Mouse (Mus musculus): ENCODE results near the gene Aamdc. TPM values are rescaled to one million over a fixed set of nuclear protein-coding genes. Genes with fewer than 3 reads are reported as not detected.
A peak's percentile ranks its signal among the peaks of the same experiment; 100 is the strongest.

Aamdc gene
- total and polyA plus RNA-seq, 3 experiments, result 16.6 to 20.2 TPM; not detected in 1

- Histone ChIP-seq H3K79me2 (ENCODE audit: control insufficient read depth, insufficient read depth, low read length, poor library complexity) (peaks cover 19% of the 10 kb centered on the region), H3K27ac (ENCODE audit: control insufficient read depth, low read depth, low read length) (no peak overlapping the region), H3K27me3 (ENCODE audit: control insufficient read depth in 1 of 2, insufficient read depth in 2 of 2, low read length in 2 of 2) (no peaks in the 10 kb centered on the region), H3K9ac (ENCODE audit: control insufficient read depth, low read depth, low read length, poor library complexity, severe bottlenecking) (no peak overlapping the region), H3K36me3 (ENCODE audit: control insufficient read depth in 1 of 2, insufficient read depth in 2 of 2, low read length in 2 of 2) (peaks cover 1 to 2% of the 10 kb centered on the region in 2 experiments; a peak in 2 of 4 replicates), H3K4me3 (ENCODE audit: control insufficient read depth in 1 of 2, insufficient read depth in 1 of 2, low read depth in 2 of 2, low read length in 2 of 2) (no peak overlapping the region), H3K4me1 (ENCODE audit: control insufficient read depth in 1 of 2, insufficient read depth in 2 of 2, low read length in 2 of 2) (peaks cover 0 to 3% of the 10 kb centered on the region in 2 experiments; a peak in 1 of 4 replicates), H3K9me3 (replicated peaks; ENCODE audit: insufficient read depth, low read length) (no peaks in the 10 kb centered on the region)
- TF ChIP-seq ETS1 (IDR thresholded peaks at IDR 0.05; ENCODE audit: low read depth, low read length) (no peak), MXI1 (IDR thresholded peaks at IDR 0.05; ENCODE audit: low read depth, low read length) (no peak)
- no peak for DNase-seq (ENCODE audit: low read depth, low spot score)
Observed at GRCm38 (mm10) chr7:97591336-97591735, 12.0 kb upstream of the Aamdc start.

GRCm38 (mm10) chr7:97590488-97590887 is 11.2 kb upstream of the Aamdc start:
- H3K27ac ChIP-seq (ENCODE audit: control insufficient read depth, low read depth, low read length), result no peak overlapping the region
- peaks cover 1 to 6% of the 10 kb centered on the region in 2 experiments; a peak in 3 of 4 replicates for H3K36me3 ChIP-seq (ENCODE audit: control insufficient read depth in 1 of 2, insufficient read depth in 2 of 2, low read length in 2 of 2)

GRCm38 (mm10) chr7:97588506-97588905 is 9.2 kb upstream of the Aamdc start:
- H3K9me3 ChIP-seq (replicated peaks; ENCODE audit: insufficient read depth, low read length), result no peaks in the 10 kb centered on the region
- DNase-seq (ENCODE audit: low read depth, low spot score), result no peak
- peaks cover 1 to 7% of the 10 kb centered on the region in 2 experiments; a peak in 3 of 4 replicates for H3K36me3 ChIP-seq (ENCODE audit: control insufficient read depth in 1 of 2, insufficient read depth in 2 of 2, low read length in 2 of 2)
- TF ChIP-seq RAD21 (IDR thresholded peaks at IDR 0.05; ENCODE audit: low read depth, low read length) (no peak), ZC3H11A (IDR thresholded peaks at IDR 0.05; ENCODE audit: low read depth, low read length) (no peak), ELF1 (IDR thresholded peaks at IDR 0.05; ENCODE audit: low read depth, low read length) (no peak), ZNF384 (IDR thresholded peaks at IDR 0.05; ENCODE audit: low read depth, low read length) (no peak), MEF2A (IDR thresholded peaks at IDR 0.05; ENCODE audit: extremely low read depth, insufficient replicate concordance, low read depth, low read length, poor library complexity, severe bottlenecking) (no peak), NRF1 (IDR thresholded peaks at IDR 0.05; ENCODE audit: insufficient read depth, low read depth, low read length, poor library complexity, severe bottlenecking) (no peak), HCFC1 (IDR thresholded peaks at IDR 0.05; ENCODE audit: low read depth, low read length) (no peak), UBTF (IDR thresholded peaks at IDR 0.05; ENCODE audit: borderline replicate concordance, insufficient read depth, low read depth, low read length) (no peak), CTCF (IDR thresholded peaks at IDR 0.05 in 2 of 3, conservative IDR thresholded peaks at IDR 0.05 in 1 of 3; ENCODE audit: control insufficient read depth in 1 of 3, insufficient read depth in 1 of 3, low read depth in 2 of 3, low read length in 3 of 3, poor library complexity in 1 of 3, severe bottlenecking in 1 of 3) (no peak), USF2 (IDR thresholded peaks at IDR 0.05; ENCODE audit: borderline replicate concordance in 1 of 2, insufficient read depth in 1 of 2, low read depth in 1 of 2, low read length in 2 of 2) (no peak), GABPA (IDR thresholded peaks at IDR 0.05; ENCODE audit: low read depth, low read length) (no peak), KAT2A (conservative IDR thresholded peaks at IDR 0.05; ENCODE audit: low read depth, low read length) (no peak), MYB (IDR thresholded peaks at IDR 0.05; ENCODE audit: low read depth, low read length) (no peak), MAX (IDR thresholded peaks at IDR 0.05; ENCODE audit: low read length) (no peak), USF1 (IDR thresholded peaks at IDR 0.05; ENCODE audit: low read depth, low read length) (no peak), TBP (IDR thresholded peaks at IDR 0.05; ENCODE audit: low read depth, low read length) (no peak), MXI1 (IDR thresholded peaks at IDR 0.05; ENCODE audit: low read depth, low read length) (no peak), NELFE (IDR thresholded peaks at IDR 0.05; ENCODE audit: low read depth, low read length) (no peak)
- peaks cover 2 to 5% of the 10 kb centered on the region in 2 experiments; a peak in 3 of 4 replicates for H3K4me1 ChIP-seq (ENCODE audit: control insufficient read depth in 1 of 2, insufficient read depth in 2 of 2, low read length in 2 of 2)
- H3K4me3 ChIP-seq (ENCODE audit: control insufficient read depth in 1 of 2, insufficient read depth in 1 of 2, low read depth in 2 of 2, low read length in 2 of 2), result no peak overlapping the region
- no peak overlapping the region for H3K27ac ChIP-seq (ENCODE audit: control insufficient read depth, low read depth, low read length)
- peaks cover 33% of the 10 kb centered on the region for H3K79me2 ChIP-seq (ENCODE audit: control insufficient read depth, insufficient read depth, low read length, poor library complexity)
- H3K9ac ChIP-seq (ENCODE audit: control insufficient read depth, low read depth, low read length, poor library complexity, severe bottlenecking), result no peak overlapping the region
- no peaks in the 10 kb centered on the region for H3K27me3 ChIP-seq (ENCODE audit: control insufficient read depth in 1 of 2, insufficient read depth in 2 of 2, low read length in 2 of 2)

More at GRCm38 (mm10) chr7:97590488-97590887, 11.2 kb upstream of the Aamdc start:
- H3K4me1 ChIP-seq (ENCODE audit: control insufficient read depth in 1 of 2, insufficient read depth in 2 of 2, low read length in 2 of 2), result peaks cover 2 to 3% of the 10 kb centered on the region in 2 experiments; a peak in 3 of 4 replicates
- DNase-seq (ENCODE audit: low read depth, low spot score), result no peak
- no peak overlapping the region for H3K4me3 ChIP-seq (ENCODE audit: control insufficient read depth in 1 of 2, insufficient read depth in 1 of 2, low read depth in 2 of 2, low read length in 2 of 2)
- H3K9ac ChIP-seq (ENCODE audit: control insufficient read depth, low read depth, low read length, poor library complexity, severe bottlenecking), result no peak overlapping the region
- H3K79me2 ChIP-seq (ENCODE audit: control insufficient read depth, insufficient read depth, low read length, poor library complexity), result peaks cover 21% of the 10 kb centered on the region
- TF ChIP-seq ZMIZ1 (IDR thresholded peaks at IDR 0.05; ENCODE audit: low read depth, low read length) (no peak), MXI1 (IDR thresholded peaks at IDR 0.05; ENCODE audit: low read depth, low read length) (no peak), GATA1 (IDR thresholded peaks at IDR 0.05; ENCODE audit: low read depth, low read length) (0 out of 2 replicates have a peak, but pooled peaks have one; percentile 6), HCFC1 (IDR thresholded peaks at IDR 0.05; ENCODE audit: low read depth, low read length) (no peak)
- H3K27me3 ChIP-seq (ENCODE audit: control insufficient read depth in 1 of 2, insufficient read depth in 2 of 2, low read length in 2 of 2), result no peaks in the 10 kb centered on the region
- H3K9me3 ChIP-seq (replicated peaks; ENCODE audit: insufficient read depth, low read length), result no peaks in the 10 kb centered on the region

Data from MEL (cell line).